In the genomic region with DNA sequence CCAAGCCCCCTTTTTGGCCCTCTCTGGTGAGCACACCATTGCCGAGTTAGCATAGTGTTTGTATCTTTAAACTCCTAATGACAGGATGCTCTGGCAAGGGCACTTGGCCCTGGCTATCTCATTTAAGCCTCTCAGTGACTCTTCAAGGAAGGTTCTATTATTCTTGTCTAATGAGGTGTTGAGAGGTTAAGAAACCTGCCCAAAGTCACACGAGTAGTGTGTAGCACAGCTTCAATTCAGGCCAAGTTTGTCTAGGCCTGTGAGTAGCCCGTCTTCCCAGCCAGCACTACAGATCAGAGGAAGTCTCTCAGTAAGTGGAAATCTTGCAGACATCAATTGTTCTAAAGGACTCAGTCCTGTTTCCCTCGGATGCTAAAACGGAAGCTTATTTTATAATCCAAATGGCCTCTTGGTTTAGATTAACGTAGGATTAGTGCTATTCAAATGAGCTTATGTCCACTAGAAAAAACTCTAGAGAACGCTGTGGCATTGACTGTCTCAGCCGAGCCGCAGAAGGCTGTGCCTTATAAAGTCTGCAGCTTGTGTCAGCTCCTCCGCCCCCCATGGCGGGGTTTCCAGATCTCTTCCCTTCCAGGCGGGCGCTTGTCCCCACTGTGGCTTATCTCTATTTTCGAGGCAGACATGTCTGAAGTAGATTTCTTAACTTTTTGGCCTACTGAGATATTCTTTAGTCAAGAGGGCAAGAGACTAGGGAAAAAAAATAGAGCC, we compare ENCODE assay signal across 11 mouse cellular contexts. TPM values are rescaled to one million over a fixed set of nuclear protein-coding genes. Genes with fewer than 3 reads are reported as not detected.
DNase-seq lines count a peak whose midpoint lies in the region; ATAC-seq lines count a peak whose summit lies in the region.
"Had no signal": no experiment of that assay in that cellular context is flagged by ENCODE, and none has a peak within 500 bp of the region (broad histone marks: within the 10 kb centered on the region; RNA-seq: fewer than 3 reads in every experiment).

No protein-coding gene starts in this region.

- intact Hi-C loops in heart, postnatal 14 days (cut with DNase I), result no loop called here

- ATAC-seq in heart, embryonic 12.5 days (ENCODE audit: insufficient number of reproducible peaks, low FRiP score), result peak; percentile 49; the same call in 1 of the 2 replicates
- no peak for ATAC-seq in neural tube, embryonic 13.5 days (ENCODE audit: low read depth)
- peak; percentile 58 for ATAC-seq in megakaryocyte-erythroid progenitor cell, adult 5-6 weeks (replicated peaks; ENCODE audit: low FRiP score, low TSS enrichment, poor library complexity, severe bottlenecking)

- no peak overlapping the region for H3K9ac ChIP-seq in heart, embryonic 12.5 days
- no peak overlapping the region for H3K9ac ChIP-seq in neural tube, embryonic 13.5 days

- H3K4me1 ChIP-seq in heart, embryonic 12.5 days (replicated peaks), result peaks cover 47% of the 10 kb centered on the region
- H3K4me1 ChIP-seq in neural tube, embryonic 13.5 days (replicated peaks), result peaks cover 66% of the 10 kb centered on the region

- 34% methylated on average over 14 of the region's 14 CpGs for WGBS in heart, embryonic 12.5 days
- 73% methylated on average over 14 of the region's 14 CpGs for WGBS in neural tube, embryonic 13.5 days

- no peak overlapping the region for H3K4me3 ChIP-seq in heart, embryonic 12.5 days
- no peak overlapping the region for H3K4me3 ChIP-seq in neural tube, embryonic 13.5 days
- H3K4me3 ChIP-seq: limb, embryonic 10.5 days had no signal

- DNase-seq in heart, postnatal 14 days, result no peak
- DNase-seq in neural tube, embryonic 10.5 days (ENCODE audit: extremely low spot score, low spot score), result no peak
- no peak for DNase-seq in adrenal gland, adult (ENCODE audit: inconsistent age in 2 of 2, low spot score in 1 of 2)
- no peak for DNase-seq in urinary bladder, postnatal 10 days (ENCODE audit: low spot score)
- DNase-seq: heart, postnatal 36 days; kidney, postnatal 14 days; thymus, adult 18-20 months had no signal

- no peak overlapping the region for H3K4me2 ChIP-seq in heart, embryonic 12.5 days
- H3K4me2 ChIP-seq in neural tube, embryonic 13.5 days, result no peak overlapping the region

- H3K9me3 ChIP-seq in heart, embryonic 12.5 days (replicated peaks), result no peaks in the 10 kb centered on the region
- H3K9me3 ChIP-seq in neural tube, embryonic 13.5 days, result no peaks in the 10 kb centered on the region
- H3K9me3 ChIP-seq: limb, embryonic 10.5 days had no signal

- no peaks in the 10 kb centered on the region for H3K27me3 ChIP-seq in heart, embryonic 12.5 days (replicated peaks)
- H3K27me3 ChIP-seq in neural tube, embryonic 13.5 days, result no peaks in the 10 kb centered on the region

- H3K27ac ChIP-seq in heart, embryonic 12.5 days (ENCODE audit: poor library complexity, severe bottlenecking), result no peak overlapping the region
- 0 out of 2 replicates have a peak overlapping the region, but pooled peaks have one; percentile 13 for H3K27ac ChIP-seq in neural tube, embryonic 13.5 days (replicated peaks)
- H3K27ac ChIP-seq: limb, embryonic 10.5 days had no signal

- H3K36me3 ChIP-seq in heart, embryonic 12.5 days, result no peaks in the 10 kb centered on the region
- H3K36me3 ChIP-seq in neural tube, embryonic 13.5 days, result no peaks in the 10 kb centered on the region

RNA-seq across cellular contexts. Expression of a gene that starts 11.3 kb away (rescaled TPM):
- polyA plus RNA-seq in heart, embryonic 12.5 days (2016; fragmentation: Nextera tagmentation; extraction: Ambion mirVana), result 5.6 and 5.8 TPM in 2 replicates
- 10 to 100 TPM; 40.3 to 45.0 TPM for total RNA-seq in heart, postnatal 14 days (2021)
- polyA plus RNA-seq in neural tube, embryonic 13.5 days (2015; fragmentation: Nextera tagmentation; extraction: Ambion mirVana), result 15.7 and 16.7 TPM in 2 replicates
- total RNA-seq in megakaryocyte-erythroid progenitor cell, adult 5-6 weeks (2014; fragmentation: Nextera tagmentation), result 23.6 and 25.4 TPM in 2 replicates
- 13.0 and 13.9 TPM in 2 replicates for total RNA-seq in megakaryocyte-erythroid progenitor cell, adult 5-6 weeks (2017)
